Mouse (Mus musculus) liver, adult 2 months (tissue): Measurements from ENCODE around the gene Ier2.

Experiments used
- CTCF ChIP-seq: fragments of 200-500 bp; IDR thresholded peaks from 2 replicates; pipeline ENCODE4 v1.5.1; 2011; ENCODE audit warnings: low read depth, low read length, control low read depth
- POLR2A ChIP-seq: fragments of 200-500 bp; IDR thresholded peaks from 2 replicates; pipeline ENCODE4 v1.6.1; 2011; ENCODE audit warnings: low read length, control low read depth; ENCODE audit not compliant: insufficient read depth; ENCODE audit errors: extremely low read depth

DNA sequence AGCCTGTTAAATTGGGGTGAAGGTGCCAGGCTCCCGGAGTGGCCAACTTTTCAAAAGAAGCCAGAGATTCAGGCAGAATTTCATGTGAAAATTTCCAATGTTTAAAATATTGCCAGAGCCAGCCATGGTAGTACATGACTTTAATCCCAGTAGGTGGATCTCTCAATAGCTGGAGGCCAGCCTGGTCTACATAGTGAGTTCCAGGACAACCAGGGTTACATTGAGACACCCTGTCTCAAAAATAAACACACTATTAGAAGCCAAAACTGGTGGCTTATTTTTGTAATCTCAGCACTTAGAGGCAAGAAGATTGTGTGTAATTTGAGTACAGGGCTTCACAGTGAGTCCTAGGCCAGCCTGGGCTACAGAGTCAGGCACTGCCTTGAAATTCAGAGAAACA, 47.3 kb upstream of the Ier2 start:
- TF ChIP-seq POLR2A (no peak), CTCF (no peak)
